Mouse (Mus musculus): ENCODE measurements around the gene Mdm1.
"Not testable (repeated sequence)": the region's sequence is repeated elsewhere in the genome, so short reads cannot be mapped to it uniquely, and the experiment has no call there.

Gene Mdm1

DNA sequence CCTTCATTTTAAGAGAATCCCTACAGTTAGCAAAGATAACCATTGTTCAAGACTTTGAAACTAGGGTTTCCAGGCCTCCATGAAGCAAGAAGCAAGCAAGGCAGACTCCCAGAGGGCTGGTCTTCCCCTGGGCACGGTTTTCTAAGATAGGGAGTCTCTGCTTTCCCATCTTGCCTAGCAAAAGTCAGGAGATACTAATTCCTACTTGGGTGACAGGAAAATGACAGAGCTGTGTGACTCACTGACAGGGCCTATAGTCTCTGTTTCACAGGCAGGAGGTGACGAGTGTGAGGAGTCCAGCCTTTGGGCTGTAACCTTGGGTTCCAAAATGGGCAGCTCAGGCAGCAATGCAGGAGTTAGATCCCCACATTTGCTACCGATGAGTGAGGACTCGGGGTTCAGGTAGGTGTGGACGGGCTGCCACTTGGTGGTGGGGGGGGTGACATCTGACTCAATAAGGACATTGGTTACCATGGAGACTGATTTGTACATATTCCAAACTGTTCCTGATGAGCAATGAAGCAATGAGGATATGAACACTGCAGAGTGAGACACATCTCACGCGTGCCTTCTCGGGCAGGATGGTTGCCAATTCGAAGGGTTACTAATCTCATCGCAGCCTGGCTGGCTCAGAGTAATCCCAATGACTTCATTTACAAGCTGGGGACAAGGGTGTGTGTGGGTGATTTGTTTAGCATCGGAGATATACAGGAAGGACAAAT is 19.0 kb upstream of the Mdm1 start:
- no peak for DNase-seq (ENCODE audit: low read depth, low spot score)

DNA sequence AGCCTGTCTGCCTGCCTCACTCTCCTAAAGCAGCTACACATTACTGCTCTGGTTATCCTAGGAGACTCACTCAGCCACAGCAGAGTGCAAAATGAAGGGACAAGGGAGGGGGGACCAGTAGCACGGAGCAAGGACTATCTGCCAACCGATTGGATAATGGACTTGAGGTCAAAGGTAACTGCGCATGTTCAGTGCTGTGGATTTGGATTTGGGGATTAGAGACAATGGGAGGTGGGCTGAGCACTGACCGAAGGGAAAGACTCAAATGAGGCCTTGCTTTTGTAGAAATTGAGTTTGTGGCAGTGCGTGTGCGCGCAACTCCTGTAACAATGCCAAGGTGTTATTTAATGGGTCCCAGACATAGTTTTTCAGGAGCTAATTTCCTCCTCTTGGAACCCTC is 16.4 kb upstream of the Mdm1 start:
- DNase-seq (ENCODE audit: low read depth, low spot score): no peak

DNA sequence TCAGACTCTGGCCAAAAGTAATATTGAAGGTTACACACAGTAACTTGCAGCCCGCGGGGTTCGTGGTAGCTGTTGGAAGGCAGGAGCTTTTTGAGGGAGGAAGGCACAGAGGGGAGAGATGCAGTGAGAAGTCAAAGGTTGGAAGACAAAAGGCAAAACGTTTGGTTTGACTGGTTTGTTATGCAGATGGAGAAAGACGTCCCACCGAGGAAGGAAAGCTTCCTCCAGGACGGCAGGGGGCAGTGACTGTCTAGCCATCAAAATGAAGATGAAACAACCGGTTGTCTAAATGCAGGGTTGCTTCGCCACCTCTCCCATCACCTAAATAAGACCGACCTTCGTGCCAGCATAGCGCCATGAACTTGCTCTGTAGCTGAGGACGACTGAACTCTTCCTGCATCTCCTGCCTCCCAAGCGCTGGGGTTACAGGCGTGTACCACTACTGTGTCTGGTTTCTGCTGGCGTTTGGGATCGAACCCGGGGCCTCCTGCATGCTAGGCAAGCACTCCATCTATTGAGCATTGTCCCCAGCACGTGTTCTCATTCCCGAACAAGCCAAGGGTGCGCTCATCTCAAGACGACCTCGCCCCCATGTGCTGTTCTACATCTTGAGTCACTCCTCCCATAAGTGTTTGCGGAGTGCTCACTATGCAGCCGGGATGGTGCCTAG is 15.7 kb upstream of the Mdm1 start:
- DNase-seq (ENCODE audit: low read depth, low spot score): no peak

DNA sequence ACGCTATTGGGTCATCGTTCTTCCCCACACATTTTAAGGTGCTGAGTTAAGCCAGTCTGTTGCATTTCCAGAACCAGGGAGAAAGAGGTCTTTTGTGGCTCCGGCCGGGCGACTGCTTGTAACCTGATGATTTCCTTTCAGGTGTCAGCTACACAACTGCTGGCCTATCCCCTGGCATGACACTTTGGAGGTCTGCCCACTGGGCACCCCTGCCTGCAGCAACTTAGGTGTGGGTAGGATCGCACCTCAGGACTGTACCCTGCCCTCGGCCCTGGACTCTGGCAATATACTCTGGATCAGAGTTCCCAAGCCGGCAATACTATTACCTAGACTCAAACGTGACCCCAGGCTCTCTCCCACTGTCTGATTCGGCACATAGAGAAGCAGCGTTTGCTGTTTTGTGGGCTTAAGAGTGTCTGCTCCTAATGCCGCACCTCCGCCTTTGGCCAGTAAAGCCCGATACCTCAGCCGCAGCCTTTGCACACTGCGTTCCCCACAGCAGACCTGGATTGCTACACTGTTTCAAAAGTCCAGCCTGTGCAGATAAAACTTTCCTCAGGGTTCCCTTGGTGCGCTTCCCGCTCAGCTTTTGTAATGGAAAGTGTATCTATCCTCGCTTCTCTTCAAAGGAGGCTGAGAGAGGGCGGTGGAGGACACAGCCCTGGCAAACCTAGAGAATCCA is 12.5 kb upstream of the Mdm1 start:
- DNase-seq (ENCODE audit: low read depth, low spot score): no peak

DNA sequence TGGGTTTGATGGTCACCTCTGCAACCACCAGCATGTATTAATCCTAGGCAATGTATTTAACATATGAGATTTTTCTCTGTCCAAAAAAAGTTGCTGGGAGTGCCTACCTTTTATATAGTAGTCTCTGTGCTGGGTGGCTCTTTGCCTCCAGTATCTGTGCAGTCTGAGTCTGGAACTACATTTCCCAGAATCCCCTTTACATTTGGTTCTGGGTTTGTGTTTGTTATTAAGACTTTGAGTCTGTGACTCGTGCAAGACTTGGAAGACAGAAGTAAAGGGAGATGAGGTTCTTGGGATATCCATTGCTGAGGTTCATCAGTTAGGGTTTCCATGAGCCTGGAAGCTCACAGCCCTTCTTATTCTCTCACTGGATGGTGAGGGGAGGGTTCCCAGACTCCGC is 11.6 kb upstream of the Mdm1 start:
- DNase-seq (ENCODE audit: low read depth, low spot score): no peak

DNA sequence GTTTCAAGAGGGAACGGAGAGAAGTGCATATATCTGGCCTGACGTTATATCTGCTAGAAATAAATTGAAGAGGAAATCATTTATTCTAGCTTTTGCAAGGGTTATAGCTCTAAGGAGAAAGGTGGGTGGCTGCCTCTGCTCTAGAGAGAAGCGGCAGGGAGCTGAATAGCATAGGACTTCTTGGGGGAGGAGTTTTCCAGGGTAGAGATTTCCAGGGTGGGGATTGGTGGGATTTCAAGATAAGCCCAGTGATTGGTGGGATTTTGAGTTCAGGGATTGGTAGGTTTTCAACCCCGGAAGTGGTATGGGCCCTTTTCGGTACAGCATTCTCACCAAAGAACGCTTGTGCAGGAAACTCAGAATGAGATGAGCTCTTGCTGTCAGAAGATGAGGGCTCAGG is 8.6 kb upstream of the Mdm1 start:
- no peak for DNase-seq (ENCODE audit: low read depth, low spot score)

DNA sequence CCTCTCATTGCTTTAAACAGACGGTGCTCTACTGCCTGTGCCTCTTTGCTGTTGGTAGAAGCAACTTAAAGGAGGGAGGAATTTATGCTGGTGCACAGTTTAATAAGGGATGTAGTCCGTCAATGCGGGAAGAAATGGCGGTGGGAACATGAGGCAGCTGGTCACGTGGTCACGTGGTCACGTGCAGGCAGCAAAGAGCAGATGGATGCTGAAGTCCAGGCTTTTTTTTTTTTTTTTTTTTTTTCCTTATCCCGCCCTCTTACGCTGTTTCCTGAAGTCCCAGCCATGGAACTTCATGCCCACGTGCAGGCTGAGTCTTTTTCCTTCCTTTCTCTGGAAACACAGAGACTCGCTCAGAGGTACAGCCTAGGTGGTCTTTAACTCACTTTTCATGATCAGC is 3.1 kb upstream of the Mdm1 start:
- no peak for DNase-seq (ENCODE audit: low read depth, low spot score)

DNA sequence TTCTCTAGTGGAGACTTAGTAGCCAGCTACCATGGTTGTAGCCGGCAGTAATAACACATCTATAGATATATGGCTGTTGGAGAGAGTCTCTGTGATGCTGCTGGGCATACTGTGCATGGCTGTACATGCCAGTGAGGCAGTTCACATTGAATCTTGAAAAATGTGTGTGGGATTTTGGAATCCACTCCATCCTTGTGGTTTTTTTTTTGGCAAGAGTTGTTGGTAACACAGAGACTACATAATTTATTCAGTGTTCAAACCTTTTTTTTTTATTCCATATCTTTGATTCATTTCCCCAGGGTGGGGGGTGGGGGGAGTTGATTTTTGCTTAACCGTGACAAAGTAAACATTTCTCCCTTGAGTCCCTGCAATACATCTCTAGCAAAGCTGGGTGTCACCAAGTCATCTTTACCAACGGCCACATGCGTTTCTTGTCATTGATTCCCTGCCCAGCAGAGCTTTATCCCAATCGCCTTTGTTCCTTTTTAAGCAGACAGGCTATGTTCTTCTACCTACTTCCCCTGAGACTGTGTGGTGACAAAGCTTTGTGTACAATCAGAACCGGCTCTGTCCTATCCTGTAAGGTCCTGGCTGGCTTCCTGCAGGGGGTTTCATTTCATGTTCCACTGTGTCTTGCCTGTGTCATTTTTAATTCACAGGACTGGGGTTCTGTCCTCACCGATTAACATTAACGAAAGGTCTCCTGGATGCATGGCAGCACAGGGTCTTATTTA is 1.6 kb upstream of the Mdm1 start:
- DNase-seq (ENCODE audit: low read depth, low spot score): no peak

DNA sequence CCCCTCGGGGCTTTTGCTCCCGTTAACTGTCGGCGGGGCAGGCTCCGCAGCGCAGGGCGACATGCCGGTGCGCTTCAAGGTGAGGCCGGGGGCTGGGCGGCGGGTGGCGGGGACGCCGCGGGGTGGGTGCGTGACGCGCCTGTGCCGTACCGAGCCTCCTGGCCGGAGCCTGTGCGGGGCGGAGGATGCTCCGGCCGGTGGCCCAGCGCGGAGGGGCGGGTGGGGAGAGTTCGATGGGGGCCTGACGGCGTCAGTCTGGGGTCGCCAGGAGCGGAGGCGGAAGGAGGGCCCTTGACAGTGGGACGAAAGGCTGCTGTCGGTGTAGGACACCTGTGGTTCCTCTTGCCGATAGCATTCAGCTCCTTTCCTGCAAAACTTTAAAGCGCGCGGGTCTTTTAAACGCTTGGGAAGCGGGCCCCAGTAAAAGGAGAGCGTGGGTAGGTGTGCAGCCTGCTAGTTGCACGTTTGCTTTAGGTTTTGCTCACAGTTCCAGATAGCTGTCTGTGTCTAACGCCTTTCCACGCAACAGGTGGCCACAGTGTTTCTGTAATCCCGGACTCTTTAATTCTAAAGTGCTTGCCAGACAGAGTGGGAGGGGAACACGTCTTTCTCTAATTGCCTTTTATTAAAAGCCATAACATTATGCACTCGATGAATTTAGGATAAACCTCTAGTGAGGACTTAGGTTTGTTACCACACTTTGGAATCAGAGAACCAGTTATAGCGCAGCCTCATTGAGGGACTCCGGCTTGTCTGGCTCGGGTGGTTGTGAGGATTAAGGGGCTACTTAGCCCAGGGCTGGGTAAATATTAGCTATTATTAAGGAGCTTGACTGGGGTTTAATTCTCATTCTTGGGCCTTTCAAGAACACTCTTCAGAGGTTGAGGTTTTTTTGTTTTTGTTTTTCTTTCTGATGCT is 532 bp downstream of the Mdm1 start:
- no peak for DNase-seq (ENCODE audit: low read depth, low spot score)

DNA sequence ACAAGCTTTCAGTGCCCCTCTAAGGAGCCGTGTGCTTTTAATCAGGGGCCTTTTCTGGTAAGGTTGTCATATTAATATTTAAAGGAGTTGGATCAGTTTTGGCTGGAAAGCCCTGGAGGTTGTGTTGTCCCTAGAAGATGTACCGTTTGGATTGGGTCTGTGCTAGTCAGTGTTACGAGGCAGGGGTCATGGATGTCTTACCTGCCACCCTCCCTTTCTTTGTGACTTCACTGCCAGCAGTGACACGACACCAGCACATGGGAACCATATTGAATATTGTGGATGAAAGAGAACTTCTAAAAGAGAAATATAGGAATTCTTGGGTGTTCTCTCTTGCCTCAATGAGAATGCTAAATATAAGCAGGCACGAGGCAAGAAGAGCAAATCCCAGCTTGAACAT is 7.8 kb downstream of the Mdm1 start:
- DNase-seq (ENCODE audit: low read depth, low spot score): no peak

DNA sequence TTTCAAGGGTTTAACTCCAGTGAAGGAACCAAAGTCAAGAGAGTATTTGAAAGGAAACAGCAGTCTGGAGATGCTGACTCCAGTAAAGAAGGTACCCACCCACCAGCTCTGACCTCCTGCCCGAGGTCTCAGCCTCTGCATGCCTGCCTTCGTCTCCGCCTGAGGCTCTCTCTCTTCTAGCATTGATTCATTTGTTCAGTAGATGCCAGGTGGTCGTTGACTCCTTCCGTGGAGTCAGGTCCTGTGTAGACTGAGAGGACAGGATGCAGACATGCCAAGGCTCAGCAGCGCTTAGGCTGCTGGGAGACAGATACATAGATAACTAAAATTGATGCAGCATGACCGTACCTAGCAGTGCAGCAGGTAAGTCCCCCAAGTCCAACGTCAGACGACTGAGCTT is 9.3 kb downstream of the Mdm1 start:
- no peak for DNase-seq (ENCODE audit: low read depth, low spot score)

DNA sequence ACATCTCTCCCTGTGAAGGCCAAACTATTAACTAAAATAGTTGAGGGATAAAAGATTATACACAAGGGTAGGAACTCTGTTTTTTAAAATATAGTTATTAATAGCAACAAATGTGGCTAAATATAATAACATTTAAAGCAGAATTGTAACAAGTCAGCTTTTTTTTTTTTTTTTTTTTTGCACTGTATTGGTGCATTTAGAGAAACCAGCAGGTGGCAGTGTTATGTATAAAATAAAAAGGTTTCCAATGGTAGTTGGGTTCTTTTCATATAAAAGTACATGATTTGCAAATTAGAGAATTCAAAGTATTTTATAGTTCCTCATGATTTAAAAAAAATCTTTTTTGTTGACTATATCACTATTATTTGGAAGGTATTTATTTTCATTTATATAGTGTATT is 14.3 kb downstream of the Mdm1 start:
- DNase-seq (ENCODE audit: low read depth, low spot score): peak; percentile 44

DNA sequence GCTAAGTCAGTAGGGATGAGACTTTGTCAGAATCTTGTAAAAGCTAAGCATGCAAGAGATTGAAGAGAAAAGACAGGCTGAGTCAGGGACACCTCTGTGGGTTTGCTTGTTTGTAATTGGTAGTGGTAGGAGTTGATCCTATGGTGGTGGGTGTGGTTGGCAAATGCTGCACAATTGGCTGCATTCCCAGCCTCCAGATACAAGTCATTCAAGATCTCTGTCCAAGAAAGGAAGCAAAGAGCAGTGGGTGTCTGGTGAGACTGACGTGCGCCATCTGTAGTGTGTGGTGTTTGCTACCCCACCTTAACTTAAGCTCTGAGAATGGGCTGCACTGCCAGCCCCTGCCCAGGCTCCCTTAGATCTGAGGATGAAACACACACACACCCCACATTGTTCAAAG is 19.5 kb downstream of the Mdm1 start:
- DNase-seq (ENCODE audit: low read depth, low spot score): no peak

DNA sequence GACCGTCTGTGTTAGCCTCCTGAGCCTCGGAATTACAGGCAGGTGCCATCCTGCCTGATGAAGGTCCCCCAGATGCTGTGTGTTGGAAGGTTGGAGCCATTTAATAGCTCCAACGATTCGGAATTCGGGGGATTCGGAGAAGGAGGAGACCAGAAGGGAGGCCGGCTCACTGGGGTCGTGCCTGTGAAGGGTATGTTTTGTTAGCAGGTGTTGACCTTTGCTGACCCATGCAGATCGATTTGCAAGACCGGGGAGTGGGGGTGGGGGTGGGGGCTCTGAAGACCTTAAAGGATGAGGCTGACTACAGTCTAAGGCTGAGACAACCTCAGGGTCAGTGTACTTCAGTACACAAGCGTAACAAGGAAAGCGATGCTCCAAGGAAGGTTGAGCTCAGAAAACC is 27.6 kb downstream of the Mdm1 start:
- DNase-seq (ENCODE audit: low read depth, low spot score): no peak

DNA sequence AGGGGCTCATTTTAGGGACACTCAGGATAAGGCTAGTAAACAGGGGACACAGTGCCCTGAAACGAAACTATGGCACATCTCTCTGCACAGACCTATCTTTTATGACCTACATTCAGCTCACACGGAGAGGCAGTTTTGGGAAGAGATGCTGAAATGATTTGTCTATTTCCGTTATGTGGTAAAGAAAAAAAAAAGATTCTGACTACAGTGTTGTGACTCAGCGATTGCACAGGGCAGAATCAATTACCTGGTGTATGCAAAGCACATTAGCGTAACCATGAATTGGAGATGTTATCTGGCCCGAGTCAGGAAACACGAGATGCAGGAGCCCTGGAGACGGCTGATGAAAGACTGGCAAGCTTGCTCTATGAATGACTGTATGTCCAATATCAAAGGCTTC is 30.8 kb downstream of the Mdm1 start:
- peak; percentile 87 for DNase-seq (ENCODE audit: low read depth, low spot score)

DNA sequence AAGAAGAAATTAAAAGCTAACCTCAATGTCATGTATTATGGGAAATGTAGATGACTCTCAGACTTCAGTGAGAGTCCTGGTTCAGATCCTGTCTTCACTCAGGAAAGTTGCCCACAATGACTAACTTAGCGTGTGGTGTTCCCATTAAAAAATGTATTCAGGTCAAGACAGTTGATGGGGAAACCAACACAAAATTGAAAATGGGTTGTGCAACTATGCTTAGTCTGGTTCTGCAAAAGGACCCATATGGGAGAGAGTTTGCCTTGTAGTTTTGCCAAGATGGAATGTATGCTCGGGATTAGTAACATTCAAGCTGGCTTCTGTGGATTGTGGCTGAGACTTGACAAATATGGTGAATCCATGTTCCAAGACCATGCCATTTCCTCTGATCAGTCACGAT is 31.3 kb downstream of the Mdm1 start:
- no peak for DNase-seq (ENCODE audit: low read depth, low spot score)

DNA sequence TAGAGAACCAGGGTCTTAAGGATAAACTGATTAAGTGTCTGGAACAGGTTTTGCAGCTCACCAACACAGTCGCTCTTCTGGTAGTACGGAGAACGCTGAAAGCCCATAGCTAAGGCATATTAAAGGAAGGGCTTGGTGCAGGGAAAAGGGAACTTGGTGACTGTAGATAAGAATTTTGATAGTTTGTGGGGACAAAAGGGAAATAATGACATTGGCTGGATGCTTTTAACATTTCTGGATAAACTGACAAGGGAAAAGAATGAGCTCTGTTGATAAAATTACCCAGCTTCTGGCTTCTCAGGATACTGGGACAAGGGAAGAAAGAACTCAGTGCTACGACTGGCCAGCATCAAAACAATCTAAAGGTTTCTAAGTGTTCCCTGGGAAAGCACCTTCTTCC is 33.9 kb downstream of the Mdm1 start:
- not testable (repeated sequence) for DNase-seq (ENCODE audit: low read depth, low spot score)

DNA sequence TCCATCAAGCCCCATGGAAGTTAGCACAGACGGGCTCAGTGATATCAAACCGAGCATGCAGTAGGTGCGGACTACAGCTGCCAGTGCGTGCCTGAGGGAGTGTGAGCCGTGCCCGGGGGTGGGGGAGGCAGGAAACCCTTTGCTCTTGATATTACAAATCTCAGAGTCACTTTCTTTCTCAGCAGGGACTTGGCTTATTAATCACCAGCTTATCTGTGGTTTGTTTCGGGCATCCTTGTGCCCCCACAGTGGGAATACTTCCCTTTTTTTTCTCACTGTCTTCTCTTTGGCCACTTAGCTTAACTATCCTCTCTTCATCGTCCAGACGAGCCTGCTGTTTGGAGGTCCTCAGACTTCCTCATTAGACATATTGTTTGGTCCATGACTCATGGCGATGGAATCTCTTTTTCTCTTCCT is 37.1 kb downstream of the Mdm1 start:
- DNase-seq (ENCODE audit: low read depth, low spot score): no peak

DNA sequence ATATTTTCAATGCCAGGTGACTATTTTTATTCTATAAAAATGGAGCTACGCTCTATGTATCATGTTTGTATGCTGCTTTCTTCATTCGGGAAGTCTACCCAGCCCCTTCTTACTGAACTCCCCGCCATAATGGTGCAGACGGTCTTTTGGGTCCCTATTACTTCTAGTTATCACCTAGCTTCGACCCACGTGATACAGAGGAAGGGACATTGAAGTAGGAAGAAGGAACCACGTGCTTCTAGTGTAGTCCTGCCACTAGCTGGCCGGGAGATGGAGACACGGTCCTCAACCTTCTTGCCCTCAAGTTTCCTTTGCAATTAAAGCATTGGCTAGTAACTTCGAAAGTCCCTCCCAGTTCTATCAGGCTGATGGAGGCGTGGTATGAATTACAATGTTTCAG is 37.7 kb downstream of the Mdm1 start:
- no peak for DNase-seq (ENCODE audit: low read depth, low spot score)

DNA sequence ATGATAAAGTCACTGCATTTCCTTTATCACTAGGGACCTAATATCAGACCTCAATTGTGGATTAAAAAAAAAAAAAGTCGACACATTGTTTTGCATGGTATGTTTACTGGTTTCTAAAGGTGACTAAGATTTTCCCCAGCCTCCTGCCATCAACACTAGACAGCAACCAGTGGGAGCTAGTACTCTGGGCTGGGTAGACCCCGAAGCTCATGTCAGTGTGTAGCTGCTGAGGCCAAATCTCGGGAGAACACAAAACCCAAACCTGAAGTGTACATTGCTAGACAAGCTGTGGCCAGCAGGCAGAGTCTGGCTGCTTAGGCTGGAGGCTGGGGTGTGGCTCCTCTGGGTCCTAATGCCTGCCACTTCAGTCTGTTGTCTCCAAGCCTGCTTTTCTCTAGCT is 53.5 kb downstream of the Mdm1 start:
- DNase-seq (ENCODE audit: low read depth, low spot score): peak; percentile 57

DNA sequence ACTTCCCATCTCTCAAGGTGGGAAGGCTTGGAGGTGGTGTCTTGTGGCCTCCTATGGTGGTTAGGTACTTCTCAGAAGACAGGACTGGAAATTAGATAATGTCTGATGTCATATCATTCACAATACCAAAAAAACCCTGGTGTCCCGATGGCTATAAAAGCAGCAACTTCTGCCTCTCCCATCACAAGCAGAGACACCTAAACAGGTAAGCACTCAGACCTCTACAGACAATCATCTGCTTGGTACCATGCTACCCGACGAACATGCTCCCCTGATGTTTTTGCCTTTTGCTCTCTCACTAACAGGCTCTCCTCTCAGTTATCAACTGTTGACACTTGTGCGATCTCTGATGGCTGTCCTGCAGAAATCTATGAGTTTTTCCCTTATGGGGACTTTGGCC is 63.0 kb downstream of the Mdm1 start, which contains the start of gene Il22:
TSS of gene Il22 (plus strand) at position 301 of the 400 bp plus-strand sequence.
- DNase-seq (ENCODE audit: low read depth, low spot score): no peak

Measured in CD4-positive helper T cell, adult 2 months (primary cell).